Mouse (Mus musculus) embryonic fibroblast, embryonic 13.5 days (primary cell): ENCODE data around the gene Glrx.

Source experiments
- CTCF ChIP-seq: IDR thresholded peaks from 2 replicates; pipeline ENCODE4 v1.5.1; 2011; ENCODE audit warnings: mild to moderate bottlenecking, control low read depth, low read length, moderate library complexity, borderline replicate concordance; ENCODE audit not compliant: insufficient read depth
- POLR2A ChIP-seq: IDR thresholded peaks from 2 replicates; pipeline ENCODE4 v1.6.1; 2011; ENCODE audit warnings: low read depth, mild to moderate bottlenecking, control low read depth, low read length, moderate library complexity

DNA sequence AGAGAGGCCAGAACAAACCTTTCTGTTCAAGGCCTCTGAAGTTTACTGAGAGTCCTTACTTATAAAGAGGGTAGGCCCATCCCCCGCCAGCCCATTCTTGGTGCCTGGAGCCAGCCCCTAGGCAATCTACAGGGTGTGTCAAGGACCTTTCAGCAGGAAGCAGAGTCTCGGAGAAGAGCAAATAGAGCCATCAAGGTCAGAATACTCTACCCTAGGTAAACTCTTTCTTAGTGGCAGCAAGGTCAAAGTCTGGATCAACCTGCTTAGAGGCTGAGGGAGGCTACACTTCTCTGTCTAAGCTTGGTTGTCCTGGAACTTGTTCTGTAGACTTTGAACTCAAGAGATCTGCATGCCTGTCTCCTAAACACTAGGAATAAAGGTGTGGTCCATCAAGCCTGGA, 4.2 kb upstream of the Glrx start:
- TF ChIP-seq POLR2A: no peak
- TF ChIP-seq CTCF: no peak
